Mouse (Mus musculus) forebrain, embryonic 12.5 days (tissue): ENCODE measurements at regions not wholly inside any gene's neighbourhood (a gene's known extent, or its start where the extent isn't known, plus 50 kb on each side); places are given as distances from the start of the nearest gene placed in this dataset.

Source experiments
- ATAC-seq: fragments of 200-750 bp; cut with Nextera tagmentation; 2 replicates; pipeline ENCODE4 v1.8.0; 2017; ENCODE audit warnings: moderate TSS enrichment; ENCODE audit not compliant: low FRiP score
- H3K27ac ChIP-seq: fragments of 300-500 bp; sonication (generic); 2 replicates; pipeline ENCODE4 v1.5.1; 2016; ENCODE audit warnings: mild to moderate bottlenecking
- H3K27me3 ChIP-seq: fragments of 300-500 bp; sonication (generic); 2 replicates; pipeline ENCODE4 v1.6.1; 2016; ENCODE audit warnings: mild to moderate bottlenecking
- H3K36me3 ChIP-seq: fragments of 300-500 bp; sonication (generic); replicated peaks from 2 replicates; pipeline ENCODE4 v1.6.1; 2016; ENCODE audit warnings: mild to moderate bottlenecking
- H3K4me1 ChIP-seq: fragments of 300-500 bp; sonication (generic); 2 replicates; pipeline ENCODE4 v1.6.1; 2016
- H3K4me2 ChIP-seq: fragments of 300-500 bp; sonication (generic); 2 replicates; pipeline ENCODE4 v1.6.1; 2016; ENCODE audit warnings: mild to moderate bottlenecking, moderate library complexity
- H3K4me3 ChIP-seq: fragments of 300-500 bp; sonication (generic); replicated peaks from 2 replicates; pipeline ENCODE4 v1.5.1; 2016; ENCODE audit warnings: mild to moderate bottlenecking
- H3K9ac ChIP-seq: fragments of 300-500 bp; sonication (generic); 2 replicates; pipeline ENCODE4 v1.6.1; 2016; ENCODE audit warnings: mild to moderate bottlenecking
- H3K9me3 ChIP-seq: fragments of 300-500 bp; sonication (generic); 2 replicates; pipeline ENCODE4 v1.6.1; 2016
- WGBS: fragments of 180-500 bp; shearing (Covaris S2); methylation state at CpG from one replicate; pipeline ENCODE4 v1.1.7; 2016; 5-methylcytosine and 5-hydroxymethylcytosine counted together

DNA sequence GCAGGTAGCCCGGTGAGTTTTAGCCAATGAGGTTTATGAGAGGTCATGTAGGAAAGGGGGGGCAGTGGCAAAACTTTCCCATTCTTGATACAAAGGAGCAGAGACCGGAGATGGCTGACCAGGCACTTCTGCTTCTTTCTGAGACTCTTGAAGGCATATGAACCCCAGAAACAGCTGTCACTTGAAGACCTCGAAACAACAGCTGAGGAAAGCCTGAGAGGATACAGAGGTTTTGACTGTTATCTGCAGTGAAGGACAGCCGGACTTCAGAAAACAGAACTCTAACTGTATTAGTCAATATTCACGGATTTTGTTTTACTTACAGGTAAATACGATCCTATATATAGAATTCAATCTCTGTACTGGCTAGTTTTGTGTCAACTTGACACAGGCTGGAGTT is 50.0 kb upstream of the Tiparp start:
- no peak overlapping the region for H3K4me2 ChIP-seq
- no peak for ATAC-seq
- 88% methylated on average over 6 of the region's 6 CpGs for WGBS
- no peaks in the 10 kb centered on the region for H3K9me3 ChIP-seq
- no peak overlapping the region for H3K9ac ChIP-seq
- no peak overlapping the region for H3K4me3 ChIP-seq
- H3K27me3 ChIP-seq, result no peaks in the 10 kb centered on the region
- H3K36me3 ChIP-seq, result no peaks in the 10 kb centered on the region
- no peak overlapping the region for H3K27ac ChIP-seq
- H3K4me1 ChIP-seq, result no peaks in the 10 kb centered on the region

DNA sequence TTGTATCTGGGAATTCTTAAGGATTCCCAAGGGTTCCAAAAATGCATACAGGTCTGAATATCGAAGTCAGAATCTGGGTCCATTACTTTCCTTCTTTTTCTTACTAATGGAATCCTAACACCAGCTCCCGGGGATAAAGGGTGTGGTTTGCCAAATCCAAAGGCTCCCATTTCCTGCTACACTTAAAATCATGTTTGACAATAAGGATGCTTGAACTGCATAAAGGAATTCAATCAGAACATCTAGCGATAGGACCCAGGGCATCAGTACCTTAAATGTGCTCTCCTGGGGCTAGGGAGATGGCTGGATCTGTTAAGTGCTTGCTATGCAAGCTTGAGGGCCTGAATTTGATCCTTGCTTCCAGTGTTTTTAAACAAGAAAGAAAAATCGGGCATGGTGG is 51.1 kb upstream of the Tiparp start:
- Histone ChIP-seq H3K9ac (no peak overlapping the region), H3K27me3 (no peaks in the 10 kb centered on the region), H3K4me1 (no peaks in the 10 kb centered on the region), H3K36me3 (no peaks in the 10 kb centered on the region), H3K9me3 (no peaks in the 10 kb centered on the region), H3K4me3 (no peak overlapping the region), H3K4me2 (no peak overlapping the region), H3K27ac (no peak overlapping the region)
- no peak for ATAC-seq
- WGBS, result 82% methylated on average over 4 of the region's 4 CpGs

DNA sequence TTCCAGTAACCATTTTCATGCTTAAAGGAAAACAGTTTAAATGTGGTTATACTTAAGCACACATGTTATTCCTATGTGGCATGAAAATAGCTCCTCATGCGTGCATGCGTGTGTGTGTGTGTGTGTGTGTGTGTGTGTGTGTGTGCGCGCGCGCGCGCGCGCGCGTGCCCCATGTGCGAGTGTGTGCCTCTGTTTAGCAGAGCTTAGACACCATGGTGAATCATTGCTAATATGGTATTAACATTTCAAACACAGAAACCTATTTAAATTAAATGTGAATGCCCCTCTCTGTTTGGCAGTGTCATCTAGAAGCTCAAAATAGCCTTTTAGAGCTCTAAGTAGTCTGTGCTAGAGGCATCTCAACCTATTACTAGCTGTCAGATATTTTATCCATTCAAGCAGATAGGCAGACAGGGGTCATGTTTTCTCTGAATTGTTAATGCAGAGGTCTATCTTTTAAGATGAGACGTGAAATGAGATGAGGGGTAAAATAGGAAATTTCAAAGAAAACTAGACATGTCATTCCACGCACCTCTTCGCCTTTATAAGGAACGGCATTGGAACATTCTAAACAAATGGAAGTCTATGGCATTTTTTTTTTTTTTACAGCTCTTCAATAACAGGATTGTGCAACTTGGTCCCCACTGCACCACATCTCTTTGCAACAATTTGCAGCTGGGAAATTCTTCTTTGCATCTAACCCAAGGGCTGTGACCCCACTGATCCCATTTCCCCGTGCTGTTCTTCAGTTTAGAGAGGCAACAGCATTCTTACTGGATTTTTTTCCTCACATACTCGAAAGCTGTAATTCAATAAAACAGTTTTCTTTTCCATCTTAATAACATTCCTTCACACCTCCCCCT is 51.9 kb upstream of the Tiparp start:
- Histone ChIP-seq H3K27me3 (no peaks in the 10 kb centered on the region), H3K9ac (no peak overlapping the region), H3K4me3 (no peak overlapping the region), H3K9me3 (no peaks in the 10 kb centered on the region), H3K36me3 (no peaks in the 10 kb centered on the region), H3K4me1 (no peaks in the 10 kb centered on the region), H3K4me2 (no peak overlapping the region), H3K27ac (no peak overlapping the region)
- WGBS, result 88% methylated on average over 19 of the region's 19 CpGs
- 0 out of 2 replicates have a peak, but pooled peaks have one; percentile 14 for ATAC-seq

DNA sequence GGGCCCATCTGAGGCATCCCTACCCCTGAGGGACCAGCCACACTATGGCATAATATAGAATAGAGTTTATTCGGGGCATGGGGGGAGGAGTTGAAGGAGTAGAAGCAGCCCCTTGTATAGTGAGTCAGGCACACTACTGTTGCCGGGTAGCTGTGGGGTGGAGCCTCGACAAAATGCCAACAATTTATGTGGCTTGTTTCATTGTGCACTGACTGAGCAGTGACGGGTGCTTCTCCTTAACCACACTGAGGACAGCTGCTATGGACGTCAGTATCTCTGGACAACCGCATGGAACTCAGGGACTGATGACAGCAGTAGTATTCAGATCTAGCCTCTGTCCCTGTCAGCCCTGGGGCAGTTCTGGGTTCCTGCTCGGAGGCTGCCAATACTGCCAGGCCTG is 53.6 kb upstream of the Tiparp start:
- no peaks in the 10 kb centered on the region for H3K4me1 ChIP-seq
- no peak for ATAC-seq
- H3K27me3 ChIP-seq, result no peaks in the 10 kb centered on the region
- no peak overlapping the region for H3K4me3 ChIP-seq
- H3K4me2 ChIP-seq, result no peak overlapping the region
- WGBS, result 70% methylated on average over 7 of the region's 7 CpGs
- H3K36me3 ChIP-seq, result no peaks in the 10 kb centered on the region
- no peak overlapping the region for H3K9ac ChIP-seq
- no peaks in the 10 kb centered on the region for H3K9me3 ChIP-seq
- H3K27ac ChIP-seq, result no peak overlapping the region

DNA sequence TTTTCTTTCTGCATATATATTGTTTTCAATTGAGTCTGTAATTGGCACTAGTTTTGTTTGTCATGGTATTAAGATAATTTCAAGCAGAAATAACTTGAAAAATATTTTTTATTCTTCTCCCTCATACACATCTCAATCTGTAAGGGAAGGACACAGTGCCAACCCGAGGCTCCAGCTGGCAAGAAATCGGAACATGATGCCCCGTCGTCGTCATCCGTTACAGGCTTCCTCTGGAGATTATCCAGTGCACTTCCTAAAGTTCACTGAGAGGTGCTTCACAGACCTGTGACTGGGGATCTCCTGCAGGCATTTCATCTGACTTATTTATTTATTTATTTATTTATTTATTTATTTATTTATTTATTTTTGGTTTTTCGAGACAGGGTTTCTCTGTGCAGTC is 56.4 kb upstream of the Tiparp start:
- 95% methylated on average over 7 of the region's 7 CpGs for WGBS
- Histone ChIP-seq H3K4me1 (no peaks in the 10 kb centered on the region), H3K4me2 (no peak overlapping the region), H3K4me3 (no peak overlapping the region), H3K27me3 (no peaks in the 10 kb centered on the region), H3K27ac (no peak overlapping the region), H3K9ac (no peak overlapping the region), H3K36me3 (no peaks in the 10 kb centered on the region), H3K9me3 (no peaks in the 10 kb centered on the region)
- no peak for ATAC-seq

DNA sequence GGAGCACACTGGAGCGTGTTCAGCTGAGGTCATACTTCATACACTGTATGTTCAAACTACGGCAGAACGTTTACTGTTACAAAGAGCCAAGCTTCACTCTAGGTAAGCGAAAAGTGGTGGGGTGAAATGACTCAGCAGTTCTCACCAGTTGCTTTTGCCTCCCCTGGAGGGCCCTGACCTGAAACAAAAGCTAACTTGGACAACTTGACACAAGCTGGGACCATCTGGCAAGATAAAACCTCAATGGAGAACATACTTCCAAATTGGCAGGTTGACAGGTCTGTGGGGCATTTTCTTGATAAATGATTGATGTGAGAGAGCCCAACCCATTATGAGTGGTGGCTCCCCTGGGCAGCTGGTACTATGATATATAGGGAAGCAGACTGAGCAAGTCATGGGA is 59.0 kb upstream of the Tiparp start:
- Histone ChIP-seq H3K9me3 (no peaks in the 10 kb centered on the region), H3K4me3 (no peak overlapping the region), H3K4me1 (no peaks in the 10 kb centered on the region), H3K9ac (no peak overlapping the region), H3K36me3 (no peaks in the 10 kb centered on the region), H3K27me3 (no peaks in the 10 kb centered on the region), H3K27ac (no peak overlapping the region), H3K4me2 (no peak overlapping the region)
- ATAC-seq, result no peak
- 83% methylated on average over 4 of the region's 4 CpGs for WGBS

DNA sequence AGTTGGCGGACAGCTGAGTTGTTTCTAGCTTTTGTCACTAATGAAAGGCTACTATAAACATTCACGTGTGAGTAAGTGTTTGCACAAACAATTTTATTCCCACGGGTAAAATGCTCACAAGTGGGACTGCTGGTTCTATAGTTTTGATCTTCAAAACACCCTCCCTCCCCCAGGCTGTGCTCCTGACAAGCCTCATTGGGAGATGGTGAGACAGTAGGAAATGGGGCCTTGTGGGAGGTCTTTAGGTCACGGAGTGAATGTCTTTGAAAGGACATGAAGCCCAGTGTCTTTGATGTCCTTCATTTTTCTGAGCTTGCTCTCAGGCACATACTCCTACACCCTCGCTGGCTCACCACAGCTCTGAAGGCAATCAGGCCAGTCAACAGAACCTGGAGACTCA is 63.4 kb upstream of the Tiparp start:
- 0 out of 2 replicates have a peak, but pooled peaks cover 3% of the 10 kb centered on the region for H3K4me1 ChIP-seq
- no peak overlapping the region for H3K4me3 ChIP-seq
- no peaks in the 10 kb centered on the region for H3K27me3 ChIP-seq
- H3K9ac ChIP-seq, result no peak overlapping the region
- no peaks in the 10 kb centered on the region for H3K9me3 ChIP-seq
- H3K4me2 ChIP-seq, result no peak overlapping the region
- ATAC-seq, result no peak
- no peak overlapping the region for H3K27ac ChIP-seq
- no peaks in the 10 kb centered on the region for H3K36me3 ChIP-seq
- 60% methylated on average over 5 of the region's 5 CpGs for WGBS

DNA sequence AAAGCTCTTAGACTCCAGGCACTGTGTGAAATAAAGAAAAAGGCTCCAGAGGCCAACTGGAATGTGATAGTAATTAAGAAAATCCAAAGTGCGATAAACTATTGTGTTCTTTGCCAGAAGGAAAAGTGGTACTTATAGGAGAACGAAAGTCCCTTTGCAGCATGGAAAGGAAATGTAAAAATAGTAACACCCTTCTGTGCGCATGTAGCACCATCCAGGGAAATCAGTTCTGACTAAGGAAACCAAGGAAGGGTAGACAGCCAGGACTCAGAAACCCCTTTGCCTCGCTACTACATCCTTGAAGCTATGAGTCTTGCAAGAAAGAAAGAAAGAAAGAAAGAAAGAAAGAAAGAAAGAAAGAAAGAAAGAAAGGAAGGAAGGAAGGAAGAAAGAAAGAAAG is 67.3 kb upstream of the Tiparp start:
- H3K9ac ChIP-seq, result no peak overlapping the region
- WGBS, result 74% methylated on average over 4 of the region's 4 CpGs
- H3K9me3 ChIP-seq, result no peaks in the 10 kb centered on the region; the same call in 1 of the 2 replicates
- no peaks in the 10 kb centered on the region for H3K27me3 ChIP-seq
- no peak for ATAC-seq
- H3K36me3 ChIP-seq, result no peaks in the 10 kb centered on the region
- H3K4me3 ChIP-seq, result no peak overlapping the region
- no peak overlapping the region for H3K4me2 ChIP-seq
- peaks cover 5% of the 10 kb centered on the region for H3K4me1 ChIP-seq
- H3K27ac ChIP-seq, result no peak overlapping the region

DNA sequence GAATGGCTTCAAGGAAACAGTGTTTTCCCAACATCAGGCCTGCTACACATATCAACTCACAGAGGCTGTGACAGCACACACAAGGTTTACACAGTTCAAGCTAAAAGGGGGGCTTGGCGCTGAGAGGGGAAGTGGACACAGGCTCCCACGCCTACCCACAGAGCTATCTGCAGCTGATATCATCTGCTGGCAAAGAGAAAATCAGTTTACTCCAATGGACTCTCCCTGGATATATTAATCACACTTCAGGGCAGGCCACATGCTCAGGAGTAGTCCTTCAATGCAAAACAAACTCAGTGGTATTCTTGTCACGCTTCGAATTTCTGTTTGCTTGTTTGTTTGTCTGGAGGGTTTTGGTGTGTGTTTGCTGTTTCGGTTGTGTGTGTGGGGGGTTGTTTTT is 67.3 kb upstream of the Ssr3 start:
- Histone ChIP-seq H3K4me3 (no peak overlapping the region), H3K27ac (no peak overlapping the region), H3K4me1 (peaks cover 15% of the 10 kb centered on the region), H3K9ac (no peak overlapping the region), H3K9me3 (no peaks in the 10 kb centered on the region; the same call in 1 of the 2 replicates), H3K36me3 (no peaks in the 10 kb centered on the region), H3K27me3 (no peaks in the 10 kb centered on the region), H3K4me2 (no peak overlapping the region)
- no peak for ATAC-seq
- WGBS, result 71% methylated on average over 5 of the region's 5 CpGs

DNA sequence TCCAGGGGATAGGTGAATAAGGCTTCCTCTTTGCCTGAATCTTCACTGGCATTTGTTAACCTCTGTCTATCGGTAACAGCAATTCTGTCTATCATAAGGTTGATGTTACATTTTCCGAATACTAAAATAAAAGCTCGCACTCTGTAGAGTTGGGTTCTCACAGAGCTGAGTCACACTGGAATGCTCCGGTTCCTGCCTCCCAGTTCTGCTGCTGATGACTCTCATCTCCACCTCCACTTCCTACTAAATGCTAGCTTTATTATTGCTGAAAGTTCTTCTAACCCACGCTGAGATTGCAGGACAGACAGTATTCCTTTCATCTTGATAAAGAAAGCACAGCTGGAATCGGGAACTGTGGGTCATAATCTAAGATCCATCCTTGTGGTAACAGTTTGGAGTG is 65.5 kb upstream of the Ssr3 start:
- Histone ChIP-seq H3K4me2 (no peak overlapping the region), H3K9ac (no peak overlapping the region), H3K27ac (no peak overlapping the region), H3K4me1 (peaks cover 15% of the 10 kb centered on the region), H3K9me3 (no peaks in the 10 kb centered on the region; the same call in 1 of the 2 replicates), H3K27me3 (no peaks in the 10 kb centered on the region), H3K4me3 (no peak overlapping the region), H3K36me3 (no peaks in the 10 kb centered on the region)
- 77% methylated on average over 6 of the region's 6 CpGs for WGBS
- no peak for ATAC-seq

DNA sequence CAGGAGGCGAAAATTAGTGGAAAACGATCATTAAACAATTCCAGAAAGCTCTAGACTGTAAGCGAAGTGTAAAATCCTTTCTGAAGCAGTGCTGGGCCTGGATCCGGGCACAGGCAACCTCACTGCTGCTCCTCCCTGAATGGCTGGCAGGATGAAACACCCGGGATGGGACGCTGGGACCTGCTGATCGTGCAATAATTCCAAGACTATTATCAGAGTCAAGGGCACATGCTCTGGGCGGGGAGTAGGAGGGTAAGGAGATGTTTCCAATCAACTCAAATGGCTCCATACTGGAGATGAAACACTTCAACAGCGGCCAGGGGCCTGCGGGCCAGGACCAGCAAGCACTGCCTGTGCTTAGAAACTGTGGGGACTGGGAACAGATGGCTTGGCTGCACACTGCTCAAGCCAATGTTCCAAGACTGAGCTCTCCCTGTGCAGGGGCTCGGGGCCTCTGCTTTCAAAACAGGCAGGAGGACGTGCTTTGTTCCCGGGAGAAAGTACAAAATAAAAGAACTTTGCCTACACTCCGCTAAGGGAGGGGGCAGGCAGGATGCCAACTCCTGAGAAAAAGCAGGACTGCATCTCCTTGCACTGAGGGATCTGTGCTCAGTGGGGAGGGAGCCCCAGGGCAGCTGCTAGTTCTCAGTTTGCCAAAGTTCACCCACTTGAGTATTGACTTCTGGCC is 63.3 kb upstream of the Ssr3 start:
- peak overlapping the region; percentile 17; the same call in 1 of the 2 replicates for H3K4me2 ChIP-seq
- H3K27ac ChIP-seq, result peak overlapping the region; percentile 91
- H3K4me3 ChIP-seq, result no peak overlapping the region
- no peak overlapping the region; the same call in 1 of the 2 replicates for H3K9ac ChIP-seq
- H3K27me3 ChIP-seq, result no peaks in the 10 kb centered on the region
- no peaks in the 10 kb centered on the region; the same call in 1 of the 2 replicates for H3K9me3 ChIP-seq
- peak; percentile 96 for ATAC-seq
- 24% methylated on average over 14 of the region's 14 CpGs for WGBS
- no peaks in the 10 kb centered on the region for H3K36me3 ChIP-seq
- peaks cover 15% of the 10 kb centered on the region for H3K4me1 ChIP-seq

DNA sequence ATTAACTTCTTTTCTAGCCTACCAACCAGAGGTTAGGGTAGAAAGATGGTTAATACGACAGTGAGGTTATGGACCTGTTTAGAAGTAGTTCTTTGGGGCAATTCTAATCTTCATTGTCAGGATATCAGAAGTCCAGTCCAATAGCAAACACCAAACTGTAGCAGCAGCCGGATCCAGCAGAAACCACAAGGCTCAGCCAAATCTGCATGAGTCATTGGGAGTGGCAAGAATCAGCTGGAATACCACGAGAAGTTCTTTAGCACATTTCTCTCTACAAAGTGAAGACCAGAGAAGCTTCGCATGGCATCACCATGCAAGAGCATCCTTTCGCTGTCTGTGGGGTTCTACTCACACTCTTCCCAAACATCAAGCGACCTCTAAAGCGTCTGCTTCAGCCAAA is 61.9 kb upstream of the Ssr3 start:
- Histone ChIP-seq H3K27ac (no peak overlapping the region), H3K9me3 (no peaks in the 10 kb centered on the region; the same call in 1 of the 2 replicates), H3K36me3 (no peaks in the 10 kb centered on the region), H3K27me3 (no peaks in the 10 kb centered on the region), H3K4me1 (peaks cover 11% of the 10 kb centered on the region), H3K4me3 (no peak overlapping the region), H3K9ac (no peak overlapping the region), H3K4me2 (no peak overlapping the region)
- 92% methylated on average over 7 of the region's 7 CpGs for WGBS
- ATAC-seq, result no peak

DNA sequence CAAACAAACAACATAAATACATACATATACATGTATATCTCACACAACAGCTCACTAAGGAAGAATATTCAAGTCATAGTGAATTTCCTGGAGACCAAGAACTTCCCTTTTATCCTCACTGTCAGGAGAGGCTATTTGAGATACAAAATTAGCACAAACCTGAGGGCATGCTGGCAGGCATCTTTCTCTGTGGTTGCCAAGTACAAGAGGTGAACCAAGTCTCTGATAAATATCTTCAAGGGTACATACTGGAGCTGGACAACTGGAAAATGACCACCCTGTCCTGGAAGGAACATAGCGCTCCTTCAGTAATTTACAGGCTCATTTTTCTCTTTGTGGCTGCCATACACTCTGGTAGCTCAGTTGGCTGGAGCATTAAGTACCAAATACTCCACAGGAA is 56.8 kb upstream of the Ssr3 start:
- H3K9ac ChIP-seq, result no peak overlapping the region
- no peaks in the 10 kb centered on the region for H3K27me3 ChIP-seq
- no peak overlapping the region for H3K4me3 ChIP-seq
- no peak for ATAC-seq
- no peaks in the 10 kb centered on the region for H3K4me1 ChIP-seq
- H3K4me2 ChIP-seq, result no peak overlapping the region
- 91% methylated on average over 1 of the region's 1 CpGs for WGBS
- no peaks in the 10 kb centered on the region for H3K9me3 ChIP-seq
- no peaks in the 10 kb centered on the region for H3K36me3 ChIP-seq
- H3K27ac ChIP-seq, result no peak overlapping the region
